Mouse (Mus musculus) left cerebral cortex, postnatal 14 days (tissue): ENCODE results near the gene Tmem45b. TPM values are rescaled to one million over a fixed set of nuclear protein-coding genes. Genes with fewer than 3 reads are reported as not detected.
"Not testable (repeated sequence)": the region's sequence is repeated elsewhere in the genome, so short reads cannot be mapped to it uniquely, and the experiment has no call there.

Source experiments
- DNase-seq, 2 experiments: peaks; one replicate each; pipeline ENCODE4 v3.0.0; 2021 to 2022; ENCODE audit warnings: low spot score in 2 of 2, mixed read lengths in 1 of 2
- intact Hi-C: fragments of 180-260 bp; cut with DNase I; formaldehyde crosslinking; loops from one replicate; pipeline ENCODE4 v1.15.1; 2025
- long read RNA-seq, 2 experiments: library from polyadenylated mRNA; stranded (forward); transcript quantifications; one replicate each; pipeline ENCODE4 v2.0.0; 2021
- total RNA-seq, 2 experiments: library from RNA; stranded (reverse); gene quantifications; 2 replicates each; pipeline ENCODE4 v1.2.3; 2021

The Tmem45b gene
- not detected for total RNA-seq
- long read RNA-seq, experiment 1, result 0 reads
- long read RNA-seq, experiment 2, partial matches to known transcripts, result 0 of 1 reads
- long read RNA-seq, experiment 2, other reads (novel, unspliced or antisense), result 1 of 1 reads

DNA sequence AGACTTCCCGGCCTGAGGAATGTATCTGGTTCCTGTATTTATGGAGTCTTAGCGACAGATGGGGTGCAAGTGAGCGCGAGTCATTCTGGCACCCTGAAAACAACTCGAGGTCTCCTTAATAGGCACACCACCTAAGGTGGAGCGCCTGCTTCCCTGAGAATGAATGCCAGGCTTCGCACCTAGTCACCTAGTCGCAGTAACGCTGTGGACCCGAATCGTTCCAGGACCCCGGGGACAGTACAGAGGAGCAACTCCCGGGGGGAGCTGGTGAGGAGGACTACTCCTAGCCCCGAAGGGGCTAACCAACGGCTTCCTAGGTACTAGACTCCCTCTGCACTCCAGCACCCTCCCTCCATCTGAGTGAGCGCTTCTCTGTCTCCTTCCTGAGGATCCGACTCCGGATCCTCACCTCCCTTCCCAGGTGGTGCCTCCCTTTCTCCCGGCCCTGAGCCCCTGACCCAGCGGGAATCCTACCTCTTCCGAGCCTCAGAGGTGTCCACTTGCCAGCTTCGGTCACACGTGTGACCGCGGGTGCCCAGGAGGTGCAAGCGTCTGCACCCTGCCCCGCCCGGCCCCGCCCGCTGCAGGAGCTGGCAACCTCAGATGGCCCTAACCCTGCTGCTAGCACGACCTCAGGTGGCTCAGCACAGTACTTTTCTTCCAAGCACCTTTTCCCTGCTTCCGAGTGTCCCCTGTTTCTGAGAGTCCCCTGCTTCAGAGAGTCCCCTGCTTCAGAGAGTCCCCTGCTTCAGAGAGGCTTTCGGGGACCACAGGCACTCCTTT is at the start of gene Tmem45b:
Tmem45b (minus strand) TSS at position 771 of the 783 bp plus-strand sequence.
- intact Hi-C loops, result no loop called here
- DNase-seq, result no peak

DNA sequence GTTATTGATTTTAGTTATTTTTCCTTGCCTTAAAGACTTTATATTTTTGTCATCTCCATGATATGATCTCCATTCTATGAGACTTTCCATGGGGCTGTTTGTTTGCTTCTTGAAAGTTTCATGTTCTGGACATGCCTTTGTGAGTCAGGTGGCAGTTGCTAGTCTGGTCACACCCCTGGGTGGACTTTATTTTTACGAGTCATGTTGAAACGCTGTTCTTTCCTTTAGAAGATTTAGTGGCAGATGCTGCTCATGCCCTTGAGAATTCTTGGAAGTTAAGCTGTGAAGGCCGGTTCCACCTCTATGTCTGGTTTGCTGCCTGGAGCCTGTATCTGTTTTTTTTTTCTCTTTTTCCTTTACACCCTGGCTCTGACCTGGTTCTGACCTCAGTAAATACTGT is 43.9 kb upstream of the Tmem45b start:
- DNase-seq, result no peak
- intact Hi-C loops, result no loop called here

DNA sequence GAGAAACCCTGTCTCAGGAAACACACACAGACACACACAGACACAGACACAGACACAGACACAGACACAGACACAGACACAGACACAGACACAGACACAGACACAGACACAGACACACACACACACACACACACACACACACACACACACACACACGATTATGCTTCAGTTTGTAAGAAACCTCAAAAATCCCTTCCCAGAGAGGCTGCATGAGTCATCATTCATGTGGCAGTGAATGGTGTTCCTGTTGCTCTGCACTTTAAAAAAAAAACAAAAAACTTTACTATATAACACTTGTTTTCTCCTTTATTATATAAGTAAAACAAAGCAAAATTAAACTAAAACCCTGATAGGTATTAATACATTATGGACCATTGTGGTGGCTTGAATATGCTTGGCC is 37.0 kb upstream of the Tmem45b start:
- intact Hi-C loops, result not testable (repeated sequence)
- DNase-seq, result peak in 1 of 2 experiments; percentile 3

DNA sequence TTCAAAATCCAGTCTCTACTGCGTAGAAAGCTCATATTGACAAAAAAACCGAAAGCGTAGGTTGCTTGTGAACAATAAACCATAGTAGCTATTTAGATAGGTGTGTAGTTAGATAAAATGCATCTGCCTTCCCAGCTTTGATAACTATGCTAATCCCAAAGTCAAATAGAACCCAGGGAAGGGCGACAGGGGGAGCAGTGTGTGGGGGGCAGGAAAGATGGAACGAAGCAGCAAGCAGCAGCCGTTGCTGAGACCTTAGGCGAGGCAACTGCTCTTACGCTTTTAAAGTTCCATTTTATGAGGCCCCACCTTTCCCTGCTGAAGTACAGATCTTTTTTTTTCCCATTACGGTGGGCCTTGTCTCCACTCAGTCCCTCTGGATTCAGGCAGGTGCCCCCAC is 1.1 kb downstream of the Tmem45b start:
- intact Hi-C loops, result no loop called here
- no peak for DNase-seq

DNA sequence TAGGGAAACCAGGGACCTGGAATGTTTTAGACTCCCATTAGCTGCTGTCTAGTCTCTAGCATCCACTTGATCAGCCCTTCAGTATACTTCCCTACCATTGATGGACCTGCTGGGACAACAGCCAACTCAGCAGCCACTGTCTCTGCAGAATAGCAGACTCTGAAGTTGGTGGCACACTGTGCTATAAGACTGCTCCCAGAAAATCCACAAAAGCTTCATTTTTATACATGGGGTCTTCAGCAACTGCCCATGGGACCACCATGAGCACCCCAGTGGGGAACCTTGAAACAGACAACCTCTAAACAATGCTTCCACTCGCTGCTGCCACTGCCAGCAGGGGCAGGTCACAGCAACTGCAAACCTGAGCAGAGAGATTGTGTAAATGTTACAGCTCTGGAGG is 9.9 kb downstream of the Tmem45b start:
- no peak for DNase-seq
- intact Hi-C loops, result no loop called here

DNA sequence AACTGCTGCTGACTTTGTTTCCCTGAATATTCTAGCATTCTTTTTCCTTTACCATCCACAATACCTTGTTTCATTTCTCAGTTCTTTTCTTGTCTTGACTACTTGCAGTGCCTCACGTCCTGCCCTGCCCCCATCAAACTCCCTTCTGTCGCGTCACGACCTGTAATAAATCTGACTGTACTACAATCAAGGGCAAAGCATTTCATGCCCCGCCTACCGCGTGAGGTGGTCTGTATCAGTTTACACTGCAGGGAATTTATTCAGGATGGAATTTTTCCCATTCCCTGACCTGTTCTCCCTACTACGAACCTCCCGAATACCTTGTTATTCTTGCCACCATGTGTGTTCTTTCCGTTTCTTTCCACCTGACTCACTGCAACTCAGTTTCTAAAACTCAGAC is 12.1 kb downstream of the Tmem45b start:
- intact Hi-C loops, result no loop called here
- no peak for DNase-seq

DNA sequence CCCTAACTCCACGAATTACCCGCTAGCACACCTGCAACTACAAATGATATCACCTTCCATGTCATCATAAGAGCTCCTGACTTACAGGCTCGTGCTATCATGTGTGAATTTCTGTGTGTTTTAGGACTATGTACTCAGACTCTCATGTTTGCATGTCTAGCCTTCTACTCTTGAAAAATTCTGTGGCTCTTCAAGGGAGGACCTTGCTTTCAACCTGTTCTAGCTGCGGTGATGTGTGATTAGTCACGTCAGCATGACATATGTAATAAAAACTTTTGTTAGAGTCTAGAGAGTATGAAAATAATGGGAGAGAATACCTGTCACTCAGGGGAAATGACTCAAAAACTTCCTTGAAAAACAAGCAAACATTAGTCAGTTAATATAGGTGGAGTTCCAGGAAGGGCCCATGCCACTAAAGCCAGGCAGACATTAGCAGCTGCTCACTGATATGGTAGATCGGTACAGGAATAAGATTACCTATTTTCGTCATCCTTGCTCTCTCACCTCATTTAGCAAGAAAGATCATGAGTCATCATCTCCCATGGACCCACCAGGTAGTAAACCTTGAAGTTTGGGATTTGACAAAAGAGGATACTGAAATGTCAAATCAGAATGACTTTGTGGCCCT is 15.0 kb downstream of the Tmem45b start:
- DNase-seq, result no peak
- intact Hi-C loops, result no loop called here

DNA sequence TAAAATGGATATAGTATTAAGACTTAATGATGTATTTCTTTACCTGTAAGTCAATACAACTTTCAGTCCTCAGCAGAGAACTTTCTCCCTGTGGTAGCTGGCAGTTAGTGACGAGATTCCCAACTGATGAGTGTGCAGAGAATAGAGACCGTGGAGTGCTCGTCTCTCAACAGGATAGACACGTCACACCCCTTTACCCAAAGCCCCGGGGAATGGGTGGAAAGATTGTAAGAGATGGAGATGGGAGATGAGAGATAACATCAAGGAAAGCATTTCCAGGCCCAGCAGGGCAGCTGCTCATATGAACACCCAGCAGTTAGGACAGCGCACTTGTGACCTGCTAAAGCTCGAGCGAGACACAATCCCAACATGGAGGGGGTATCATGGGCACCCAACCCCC is 20.0 kb downstream of the Tmem45b start:
- intact Hi-C loops, result no loop called here
- DNase-seq, result no peak

DNA sequence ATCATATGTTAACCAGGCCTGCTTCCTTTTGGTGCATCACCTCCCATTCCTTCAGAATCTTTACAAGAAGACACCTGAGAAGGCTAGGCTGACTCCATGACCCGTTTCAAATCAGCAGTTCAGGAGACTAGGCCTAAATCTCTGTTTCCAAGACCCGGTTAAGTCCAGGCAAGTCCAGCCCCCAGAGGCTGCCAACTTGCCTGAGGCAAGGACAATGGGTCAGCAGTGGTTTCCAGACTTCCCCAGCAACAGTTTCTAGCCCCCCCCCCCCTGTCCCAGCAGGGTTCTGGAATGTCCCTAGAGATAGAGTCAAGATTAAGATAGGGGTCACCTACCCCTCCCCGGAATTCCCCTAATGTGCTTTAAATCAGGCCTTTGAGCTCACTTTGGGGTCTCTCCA is 22.8 kb downstream of the Tmem45b start:
- no peak for DNase-seq
- intact Hi-C loops, result no loop called here

DNA sequence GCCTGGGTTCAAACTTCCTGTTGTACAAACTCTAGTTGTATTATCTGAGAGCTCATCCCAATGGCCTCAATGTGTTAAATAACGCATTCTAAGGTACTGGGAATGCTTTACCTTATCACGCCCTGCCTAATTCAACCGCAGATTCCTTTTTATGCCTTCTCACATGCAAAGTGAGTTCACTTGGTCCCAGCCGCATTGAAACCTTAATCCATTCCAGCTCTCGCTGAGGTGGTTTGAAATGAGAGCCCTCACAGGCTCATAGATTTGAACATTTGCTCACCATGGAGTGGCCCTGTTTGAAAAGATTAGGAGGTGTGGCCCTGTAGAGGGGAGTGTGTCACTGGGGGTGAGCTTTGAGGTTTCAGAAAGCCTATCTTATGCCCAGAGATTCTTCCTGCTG is 23.9 kb downstream of the Tmem45b start:
- DNase-seq, result no peak
- intact Hi-C loops, result no loop called here

DNA sequence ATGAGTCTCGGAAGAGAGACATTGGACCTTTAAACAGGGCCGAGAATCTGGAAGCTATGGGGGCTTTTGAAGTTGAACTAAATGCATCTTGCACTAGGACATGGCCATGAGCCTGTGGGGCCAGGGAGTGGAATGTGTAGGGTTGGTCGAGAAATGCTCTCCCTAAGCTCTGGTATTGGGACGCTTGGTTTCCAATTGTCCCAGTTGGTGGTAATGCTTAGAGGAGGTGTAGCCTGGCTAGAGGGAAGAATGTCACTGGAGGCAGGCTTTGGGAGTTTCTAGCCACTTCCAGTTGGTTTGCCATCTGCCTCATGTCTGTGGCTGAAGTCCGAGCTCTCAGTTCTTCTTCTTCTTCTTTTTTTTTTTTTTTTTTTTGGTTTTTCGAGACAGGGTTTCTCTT is 24.9 kb downstream of the Tmem45b start:
- DNase-seq, result no peak
- intact Hi-C loops, result no loop called here

DNA sequence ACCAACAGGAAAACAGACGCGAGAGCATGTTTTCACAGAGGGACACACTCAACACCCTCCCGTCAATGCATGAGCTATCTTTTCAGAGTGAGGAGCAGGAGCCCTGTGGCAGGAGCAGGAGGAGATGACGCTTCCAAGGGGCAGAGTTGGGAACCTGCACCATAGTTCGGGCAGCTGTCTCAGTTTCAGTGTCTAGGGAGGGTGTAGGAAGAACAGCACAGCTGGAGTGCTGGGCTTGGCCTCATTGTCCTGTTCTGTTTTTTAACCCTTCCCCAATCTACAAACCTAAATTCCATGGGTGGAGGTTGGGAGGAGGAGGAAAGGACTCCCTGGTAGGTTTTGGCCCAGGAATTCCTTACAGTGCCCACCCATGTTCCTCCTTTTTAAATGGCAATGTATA is 25.4 kb downstream of the Tmem45b start:
- intact Hi-C loops, result no loop called here
- no peak for DNase-seq

DNA sequence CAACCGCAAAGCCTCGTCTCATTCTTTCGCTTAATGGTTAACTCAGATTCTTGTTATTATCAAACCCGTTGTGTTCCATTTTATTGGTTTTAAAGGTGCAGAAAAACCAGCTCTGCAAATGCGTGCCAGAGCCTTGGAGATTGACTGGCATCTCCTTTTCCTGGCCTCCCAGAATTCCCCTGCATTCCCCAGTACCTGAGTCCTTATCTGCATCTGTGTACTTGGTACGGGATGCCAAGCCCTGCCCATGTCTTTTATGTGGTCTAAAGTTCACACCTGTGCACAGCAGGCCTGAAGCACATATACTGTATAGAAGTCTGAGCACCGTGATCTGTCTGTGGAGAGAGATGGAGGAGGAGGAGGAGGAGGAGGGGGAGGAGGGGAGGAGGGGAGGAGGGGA is 26.4 kb downstream of the Tmem45b start:
- intact Hi-C loops, result no loop called here
- no peak for DNase-seq

DNA sequence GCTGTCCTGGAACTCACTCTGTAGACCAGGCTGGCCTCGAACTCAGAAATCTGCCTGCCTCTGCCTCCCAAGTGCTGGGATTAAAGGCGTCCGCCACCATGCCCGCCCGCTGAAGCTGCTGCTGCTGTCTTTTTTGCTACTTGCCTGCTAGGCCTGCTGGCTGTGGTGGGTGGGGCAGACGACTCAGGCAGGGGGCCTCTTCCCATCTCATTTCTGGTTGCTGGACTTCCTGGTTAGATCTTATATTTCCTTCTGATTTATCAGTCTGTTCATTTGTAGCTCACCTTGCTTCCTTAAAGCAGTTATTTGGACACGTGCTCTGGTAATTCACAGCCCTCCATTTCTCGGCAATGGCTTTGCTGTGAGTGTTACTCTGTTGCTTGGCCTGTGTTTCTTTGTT is 28.8 kb downstream of the Tmem45b start:
- intact Hi-C loops, result no loop called here
- DNase-seq, result no peak

DNA sequence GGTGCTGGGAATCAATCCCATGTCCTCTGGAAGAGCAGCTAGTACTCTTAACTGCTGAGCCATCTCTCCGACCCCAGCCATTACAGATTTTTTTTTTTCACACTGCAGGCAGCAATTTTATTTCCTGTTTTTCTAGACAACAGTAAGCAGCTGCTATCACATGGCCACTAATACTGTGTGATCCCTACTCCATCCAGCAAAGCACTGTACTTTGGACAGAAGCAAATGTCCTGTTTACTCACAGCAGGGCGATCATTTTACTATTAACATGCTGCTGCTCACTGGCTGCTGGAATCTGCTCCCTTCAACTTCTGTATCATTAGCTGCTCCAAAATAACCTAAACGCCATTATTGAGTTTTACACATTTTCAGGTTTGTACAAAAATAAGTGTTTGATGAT is 30.8 kb downstream of the Tmem45b start:
- DNase-seq, result no peak
- intact Hi-C loops, result no loop called here

DNA sequence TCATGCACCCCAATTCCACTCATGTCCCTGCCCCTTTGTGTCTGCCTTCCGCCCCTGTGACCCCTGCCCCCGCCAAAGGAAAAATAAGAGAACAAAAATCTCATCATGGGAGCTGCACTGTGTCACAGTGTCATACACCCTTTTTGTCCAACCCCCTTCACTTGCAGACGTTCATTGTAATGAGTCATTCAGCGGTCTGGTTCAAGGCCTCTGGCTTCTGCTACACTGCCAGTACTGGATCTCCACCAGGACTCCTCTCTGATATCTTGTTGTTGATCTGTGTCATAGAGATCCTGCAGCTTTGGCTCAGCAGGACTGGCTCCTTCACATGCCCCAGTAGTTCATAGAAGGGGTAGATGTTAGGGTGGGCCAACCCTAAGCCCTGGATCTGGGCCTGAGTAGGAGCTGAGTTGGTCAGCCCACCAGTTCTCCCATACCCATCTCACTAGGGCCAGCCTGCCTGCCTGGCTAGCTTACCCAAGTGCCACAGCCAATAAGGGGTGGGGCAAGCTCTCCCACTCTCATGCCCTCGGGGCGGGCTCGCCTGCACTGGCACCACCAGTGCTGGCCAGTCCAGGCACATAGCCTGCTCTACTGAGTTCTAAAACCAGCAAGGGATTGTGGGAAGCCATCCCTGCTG is 31.8 kb downstream of the Tmem45b start:
- intact Hi-C loops, result no loop called here
- no peak for DNase-seq

DNA sequence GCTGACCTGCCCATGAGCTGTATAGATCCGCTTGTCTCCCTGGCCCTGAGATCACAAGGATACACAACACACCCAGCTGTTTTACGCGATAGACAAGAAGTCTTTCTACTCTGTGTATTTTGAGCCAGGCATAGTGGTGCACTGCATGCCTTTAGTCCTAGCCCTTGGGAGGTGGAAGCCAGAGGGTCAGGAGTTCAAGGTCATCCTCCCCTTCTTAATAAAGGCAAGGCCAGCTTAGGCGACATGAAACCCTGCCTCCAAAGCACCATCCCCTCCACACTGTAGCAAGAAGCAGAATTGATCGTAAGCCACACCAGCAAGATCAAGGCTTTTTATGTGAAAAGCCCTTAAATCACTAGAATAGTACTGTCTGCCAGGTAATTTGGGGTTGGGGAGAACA is 32.5 kb downstream of the Tmem45b start:
- intact Hi-C loops, result no loop called here
- no peak for DNase-seq

DNA sequence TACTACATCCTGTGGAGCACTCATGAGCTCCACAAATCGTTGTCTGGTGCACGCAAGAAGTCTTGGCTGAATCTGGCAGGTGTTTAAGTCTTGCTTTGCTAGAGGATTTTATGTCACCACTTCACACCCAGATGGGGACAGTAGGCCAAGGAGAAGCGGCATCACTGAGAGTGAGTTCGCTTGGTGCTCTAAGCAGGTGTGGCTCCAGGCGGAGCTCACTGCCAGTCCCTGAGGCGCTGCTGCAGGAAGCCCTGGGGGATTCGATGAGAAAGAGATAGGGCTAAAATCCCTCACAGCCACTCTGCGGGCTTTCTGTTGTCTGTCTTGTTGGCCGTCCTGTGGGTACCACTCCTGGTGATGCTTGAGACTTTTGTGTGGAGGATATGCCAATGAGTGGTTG is 34.3 kb downstream of the Tmem45b start:
- DNase-seq, result no peak
- intact Hi-C loops, result no loop called here

DNA sequence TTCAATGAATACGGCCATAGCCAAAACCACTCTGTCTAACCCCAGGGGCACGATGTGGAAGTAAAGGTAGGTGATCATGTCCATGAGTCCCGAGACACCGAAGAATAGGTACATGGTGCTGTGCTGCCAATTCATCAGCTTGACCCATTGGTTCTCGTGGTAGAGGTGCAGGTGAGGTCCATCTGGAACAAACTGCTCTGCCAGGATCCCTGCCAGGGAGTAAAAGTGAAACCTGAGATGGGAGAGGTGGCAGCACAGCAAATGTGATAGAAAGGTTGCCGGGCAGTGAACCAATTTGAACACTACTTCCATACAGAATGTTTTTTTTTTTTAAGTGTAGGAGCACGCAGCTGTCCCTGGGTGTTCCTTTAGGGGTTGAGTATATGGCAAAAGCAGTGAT is 35.3 kb downstream of the Tmem45b start:
- intact Hi-C loops, result no loop called here
- DNase-seq, result no peak

DNA sequence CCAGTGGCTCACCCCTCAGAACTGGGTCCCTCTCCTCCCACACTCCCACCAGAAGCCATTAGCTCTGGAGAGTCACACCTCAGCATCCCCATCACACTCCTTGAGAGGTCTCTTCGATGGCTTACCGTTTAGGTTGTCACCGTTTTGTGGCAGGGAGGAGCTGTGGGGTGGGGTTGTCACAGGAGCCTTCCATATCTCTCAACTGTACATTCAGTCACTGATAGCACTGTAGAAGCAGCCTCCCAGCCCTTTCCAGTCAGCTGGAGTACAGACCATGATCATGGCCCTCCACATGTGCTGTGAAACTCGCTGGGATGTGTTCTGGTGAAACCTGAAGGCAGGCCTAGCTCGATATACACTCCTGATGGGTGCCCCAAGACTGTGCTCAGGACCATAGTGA is 42.1 kb downstream of the Tmem45b start:
- no peak for DNase-seq
- intact Hi-C loops, result no loop called here

DNA sequence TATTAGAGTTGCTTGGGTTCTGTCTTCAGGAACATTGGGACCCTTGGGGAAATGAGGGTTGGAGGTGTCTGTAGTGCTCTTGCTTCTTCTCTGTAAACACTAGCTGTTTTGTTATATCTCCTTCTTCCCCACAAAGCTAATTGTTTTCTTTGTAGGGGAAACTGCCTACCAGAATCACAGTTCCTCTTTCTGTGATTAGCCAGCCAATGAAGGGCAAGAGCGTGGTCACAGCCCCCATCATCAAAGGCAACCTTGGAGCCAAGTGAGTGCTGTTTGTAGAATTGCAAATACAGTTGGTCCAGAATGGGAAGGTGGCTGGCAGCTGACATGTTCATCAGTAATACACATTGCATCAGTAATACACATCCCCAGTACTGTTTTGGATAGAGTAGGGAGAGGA is 45.4 kb downstream of the Tmem45b start:
- DNase-seq, result no peak
- intact Hi-C loops, result loop anchor here (5.0 kb wide), 1 partner anchor 123 kb away; no protein-coding TSS in a partner anchor
